Mouse (Mus musculus) testis, adult 2 months (tissue): ENCODE measurements at regions not wholly inside any gene's neighbourhood (a gene's known extent, or its start where the extent isn't known, plus 50 kb on each side); places are given as distances from the start of the nearest gene placed in this dataset.

Experiments
- H3K27ac ChIP-seq: fragments of 200-500 bp; 2 replicates; pipeline ENCODE4 v1.5.1; 2012; ENCODE audit warnings: low read depth, low read length; ENCODE audit not compliant: control insufficient read depth, insufficient read depth
- H3K27me3 ChIP-seq: fragments of 200-500 bp; 2 replicates; pipeline ENCODE4 v1.6.1; 2012; ENCODE audit warnings: mild to moderate bottlenecking, low read length, moderate library complexity; ENCODE audit not compliant: control insufficient read depth, insufficient read depth
- H3K36me3 ChIP-seq: fragments of 200-500 bp; 2 replicates; pipeline ENCODE4 v1.6.1; 2012; ENCODE audit warnings: mild to moderate bottlenecking, low read length; ENCODE audit not compliant: control insufficient read depth, insufficient read depth
- H3K4me1 ChIP-seq: fragments of 200-500 bp; 2 replicates; pipeline ENCODE4 v1.6.1; 2012; ENCODE audit warnings: low read length; ENCODE audit not compliant: control insufficient read depth, insufficient read depth
- H3K4me3 ChIP-seq: fragments of 200-500 bp; 2 replicates; pipeline ENCODE4 v1.5.1; 2012; ENCODE audit warnings: low read depth, mild to moderate bottlenecking, low read length, moderate library complexity, mixed read lengths; ENCODE audit not compliant: control insufficient read depth
- CTCF ChIP-seq: fragments of 200-500 bp; IDR thresholded peaks from 2 replicates; pipeline ENCODE4 v1.5.1; 2012; ENCODE audit warnings: low read depth, mild to moderate bottlenecking, inconsistent platforms, low read length, moderate library complexity; ENCODE audit not compliant: control insufficient read depth, insufficient read depth, insufficient replicate concordance
- POLR2A ChIP-seq: fragments of 200-500 bp; IDR thresholded peaks from 2 replicates; pipeline ENCODE4 v1.6.1; 2012; ENCODE audit warnings: low read depth, mild to moderate bottlenecking, inconsistent platforms, low read length, moderate library complexity; ENCODE audit not compliant: control insufficient read depth

DNA sequence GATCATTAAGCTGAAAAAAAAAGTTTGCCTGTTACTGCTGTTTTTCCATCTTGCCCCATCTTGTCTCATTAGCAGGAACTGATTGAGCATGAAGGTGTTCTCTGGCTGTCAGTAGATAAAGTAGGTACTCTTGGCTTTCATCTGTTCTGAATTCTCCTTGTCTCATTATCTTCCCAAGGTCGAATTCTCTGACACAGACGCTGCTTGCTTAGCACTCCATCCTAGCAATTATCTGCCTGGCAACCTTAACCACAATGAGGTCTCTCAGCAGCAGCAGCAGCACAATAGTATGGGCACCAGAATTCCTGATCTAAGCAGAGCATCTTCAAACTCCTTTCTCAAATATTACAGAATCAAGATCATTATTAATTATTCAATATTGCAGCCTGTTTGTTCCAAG, 52.3 kb upstream of the Cypt12 start:
- H3K27me3 ChIP-seq: no peaks in the 10 kb centered on the region

GRCm38 (mm10) chr3:17896756-17897155, 51.5 kb upstream of the Cypt12 start:
- Histone ChIP-seq H3K4me1 (no peaks in the 10 kb centered on the region), H3K36me3 (no peaks in the 10 kb centered on the region), H3K27ac (no peak overlapping the region), H3K4me3 (no peak overlapping the region), H3K27me3 (no peaks in the 10 kb centered on the region)
- TF ChIP-seq POLR2A (no peak), CTCF (no peak)

More for the DNA sequence above, 52.3 kb upstream of the Cypt12 start:
- Histone ChIP-seq H3K4me3 (no peak overlapping the region), H3K27ac (no peak overlapping the region), H3K4me1 (no peaks in the 10 kb centered on the region), H3K36me3 (no peaks in the 10 kb centered on the region)
- TF ChIP-seq POLR2A (no peak), CTCF (no peak)
